Mouse (Mus musculus) hindbrain, embryonic 14.5 days (tissue): ENCODE data around the gene Gfod1. TPM values are rescaled to one million over a fixed set of nuclear protein-coding genes. Genes with fewer than 3 reads are reported as not detected.

ENCODE experiments used
- ATAC-seq: fragments of 200-750 bp; cut with Nextera tagmentation; 2 replicates; pipeline ENCODE4 v1.8.0; 2017; ENCODE audit warnings: moderate number of reproducible peaks, mild to moderate bottlenecking, moderate TSS enrichment, moderate library complexity; ENCODE audit not compliant: low FRiP score
- DNase-seq: peaks from one replicate; pipeline ENCODE4 v3.0.0-alpha.2; 2015; ENCODE audit warnings: low spot score
- H3K27ac ChIP-seq: fragments of 300-500 bp; sonication (generic); 2 replicates; pipeline ENCODE4 v1.5.1; 2014; ENCODE audit warnings: mild to moderate bottlenecking, moderate library complexity
- H3K27me3 ChIP-seq: fragments of 300-500 bp; sonication (generic); 2 replicates; pipeline ENCODE4 v1.6.1; 2014; ENCODE audit warnings: mild to moderate bottlenecking, low read length, mixed read lengths; ENCODE audit not compliant: control insufficient read depth, insufficient read depth
- H3K36me3 ChIP-seq: fragments of 300-500 bp; sonication (generic); replicated peaks from 2 replicates; pipeline ENCODE4 v1.6.1; 2014; ENCODE audit not compliant: control insufficient read depth, insufficient read depth
- H3K4me1 ChIP-seq: fragments of 300-500 bp; sonication (generic); replicated peaks from 2 replicates; pipeline ENCODE4 v1.6.1; 2014; ENCODE audit warnings: antibody characterized with exemption, low read length, mixed read lengths; ENCODE audit not compliant: control insufficient read depth, insufficient read depth
- H3K4me2 ChIP-seq: fragments of 300-500 bp; sonication (generic); replicated peaks from 2 replicates; pipeline ENCODE4 v1.6.1; 2014; ENCODE audit warnings: mild to moderate bottlenecking, moderate library complexity
- H3K4me3 ChIP-seq: fragments of 300-500 bp; sonication (generic); replicated peaks from 2 replicates; pipeline ENCODE4 v1.5.1; 2014; ENCODE audit warnings: mild to moderate bottlenecking, low read length
- H3K9ac ChIP-seq: fragments of 300-500 bp; sonication (generic); 2 replicates; pipeline ENCODE4 v1.6.1; 2014
- H3K9me3 ChIP-seq: fragments of 300-500 bp; sonication (generic); 2 replicates; pipeline ENCODE4 v1.6.1; 2016; ENCODE audit warnings: low read length; ENCODE audit not compliant: control insufficient read depth
- WGBS: fragments of 180-500 bp; shearing (Covaris S2); extraction: QIAGEN DNeasy Blood & Tissue Kit; methylation state at CpG from one replicate; pipeline ENCODE4 v1.1.7; 2014; 5-methylcytosine and 5-hydroxymethylcytosine counted together
- polyA plus RNA-seq: library from polyadenylated mRNA; unstranded; fragments of >200 nt; fragmentation: Nextera tagmentation; extraction: Ambion mirVana; gene quantifications from 2 replicates; pipeline ENCODE4 v1.2.1, GENCODE M21; 2014

The Gfod1 gene
- polyA plus RNA-seq, 1 experiment from 2014 or later = 3.7 TPM

DNA sequence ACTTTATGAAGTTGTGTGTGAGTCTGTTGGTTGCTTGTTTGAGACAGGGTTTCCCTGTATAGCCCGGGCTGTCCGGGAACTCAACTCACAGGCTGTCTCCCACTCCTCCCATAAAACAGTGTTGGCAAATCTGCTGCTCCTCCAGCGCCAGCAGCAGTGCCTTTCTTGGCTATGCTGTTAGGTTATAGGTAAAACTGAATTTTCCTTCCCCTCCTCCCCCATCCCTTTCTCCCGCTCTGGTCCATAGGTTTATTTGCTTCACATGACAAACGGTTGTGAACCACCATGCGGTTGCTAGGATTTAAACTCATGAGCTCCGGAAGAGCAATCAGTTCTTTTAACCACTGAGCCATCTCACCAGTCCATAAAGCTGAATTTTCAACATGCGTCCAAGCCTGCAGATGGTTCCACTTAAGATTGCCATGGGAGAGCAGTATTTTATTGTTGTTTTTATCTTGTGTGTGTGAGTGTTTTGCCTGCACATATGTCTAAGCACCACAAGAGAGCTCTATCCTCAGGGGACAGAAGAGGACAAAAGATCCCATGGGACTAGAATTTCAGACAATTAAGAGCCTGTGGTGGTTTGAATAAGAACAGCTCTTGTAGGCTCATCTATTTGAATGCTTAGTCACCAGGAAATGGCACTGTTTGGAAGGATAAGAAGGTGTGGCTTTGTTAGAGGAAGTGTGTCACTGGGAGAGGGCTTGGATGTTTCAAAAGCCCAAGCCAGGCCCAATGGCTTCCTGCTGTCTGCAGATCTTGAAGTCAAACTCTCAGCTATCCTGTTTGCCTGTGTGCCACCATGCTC, 120.5 kb downstream of the Gfod1 start:
- DNase-seq (no peak), ATAC-seq (peak; percentile 62)
- H3K27me3 ChIP-seq = no peaks in the 10 kb centered on the region
- 61% methylated on average over 8 of the region's 8 CpGs for WGBS
- no peak overlapping the region for H3K27ac ChIP-seq
- 0 out of 2 replicates have a peak, but pooled peaks cover 4% of the 10 kb centered on the region for H3K9me3 ChIP-seq
- H3K9ac ChIP-seq = no peak overlapping the region
- peak overlapping the region; percentile 51 for H3K4me2 ChIP-seq
- H3K4me1 ChIP-seq = no peaks in the 10 kb centered on the region; the same call in 1 of the 2 replicates
- H3K36me3 ChIP-seq = no peaks in the 10 kb centered on the region
- peak overlapping the region; percentile 18 for H3K4me3 ChIP-seq

DNA sequence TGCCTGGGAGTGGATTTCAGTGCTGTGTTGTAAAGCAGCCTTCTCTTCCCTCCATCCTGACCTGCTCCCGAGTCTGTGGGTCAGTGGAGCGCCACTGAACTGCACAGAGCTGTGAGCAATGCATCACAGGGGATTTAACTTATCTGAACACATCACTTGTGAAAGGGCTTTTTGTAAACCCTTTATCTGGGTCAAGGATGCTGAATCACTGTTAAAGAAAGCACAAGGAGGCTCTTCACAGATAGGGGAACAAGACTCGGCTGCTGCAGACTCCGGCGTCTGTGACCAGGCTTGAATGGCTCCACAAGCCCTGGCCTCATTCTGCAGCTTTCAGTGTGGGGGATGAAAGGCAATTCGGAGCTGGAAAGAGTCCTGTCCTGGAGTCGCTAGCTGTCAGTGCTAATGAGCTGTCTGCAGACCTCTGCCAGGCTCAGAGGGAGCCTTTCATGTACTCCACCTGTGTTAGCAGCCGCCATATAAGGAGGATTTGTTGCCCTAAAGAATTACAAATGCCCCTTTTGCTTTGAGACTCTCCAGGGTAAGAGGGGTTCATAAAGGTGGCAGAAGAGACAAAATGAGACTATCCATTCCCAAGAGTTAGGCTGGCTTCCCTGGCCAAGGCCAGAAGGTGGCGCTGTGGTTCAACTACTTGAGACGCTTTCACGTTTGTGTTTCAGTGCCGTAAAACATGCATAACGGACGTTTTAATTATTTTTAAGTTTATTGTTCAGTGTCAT, 121.3 kb downstream of the Gfod1 start:
- Histone ChIP-seq H3K4me3 (peak overlapping the region; percentile 18), H3K36me3 (no peaks in the 10 kb centered on the region), H3K27me3 (no peaks in the 10 kb centered on the region), H3K27ac (no peak overlapping the region; the same call in 1 of the 2 replicates), H3K4me2 (peak overlapping the region; percentile 51), H3K4me1 (no peaks in the 10 kb centered on the region; the same call in 1 of the 2 replicates), H3K9ac (peak overlapping the region; percentile 37; the same call in 1 of the 2 replicates), H3K9me3 (no peaks in the 10 kb centered on the region)
- peak; percentile 77 for ATAC-seq
- WGBS = 20% methylated on average over 14 of the region's 14 CpGs
- DNase-seq = peak; percentile 97

GRCm38 (mm10) chr13:43181104-43181503, 122.9 kb downstream of the Gfod1 start:
- Histone ChIP-seq H3K9ac (no peak overlapping the region), H3K27me3 (no peaks in the 10 kb centered on the region), H3K36me3 (no peaks in the 10 kb centered on the region), H3K27ac (no peak overlapping the region), H3K9me3 (no peaks in the 10 kb centered on the region), H3K4me3 (no peak overlapping the region), H3K4me2 (no peak overlapping the region), H3K4me1 (no peaks in the 10 kb centered on the region; the same call in 1 of the 2 replicates)
- DNase-seq (no peak), ATAC-seq (no peak)
- WGBS = 55% methylated on average over 7 of the region's 7 CpGs

DNA sequence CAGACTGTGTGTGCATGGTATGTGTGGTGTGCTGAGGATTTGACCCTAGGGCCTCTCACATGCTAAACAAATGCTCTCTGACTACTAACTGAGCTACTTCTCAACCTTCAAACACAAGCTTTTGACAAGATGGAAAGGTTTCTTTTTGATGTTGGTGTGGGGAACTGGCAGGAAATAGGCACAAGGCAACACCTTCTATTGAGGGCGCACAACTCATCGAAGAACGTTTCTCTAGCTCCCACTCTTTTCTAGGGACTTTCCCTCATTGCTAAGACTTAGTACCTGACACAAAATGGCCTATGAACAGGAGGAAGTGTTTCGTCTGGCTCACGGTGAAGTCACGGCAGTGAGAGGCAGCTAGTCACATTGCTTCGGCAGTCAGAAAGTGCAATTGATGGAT, 126.7 kb downstream of the Gfod1 start:
- no peak for ATAC-seq
- Histone ChIP-seq H3K4me3 (no peak overlapping the region), H3K27me3 (no peaks in the 10 kb centered on the region), H3K27ac (no peak overlapping the region), H3K36me3 (no peaks in the 10 kb centered on the region), H3K9ac (no peak overlapping the region), H3K9me3 (no peaks in the 10 kb centered on the region), H3K4me2 (no peak overlapping the region), H3K4me1 (peaks cover under 1% of the 10 kb centered on the region; the same call in 1 of the 2 replicates)
- WGBS = 91% methylated on average over 7 of the region's 7 CpGs
- DNase-seq = no peak

- no peak overlapping the region for H3K9ac ChIP-seq
These were observed 127.3 kb downstream of the Gfod1 start for GRCm38 (mm10) chr13:43176676-43177075.

GRCm38 (mm10) chr13:43173262-43173661, 130.7 kb downstream of the Gfod1 start:
- H3K4me3 ChIP-seq = no peak overlapping the region
- no peak overlapping the region for H3K27ac ChIP-seq
- H3K36me3 ChIP-seq = peaks cover 6% of the 10 kb centered on the region; the same call in 1 of the 2 replicates
- no peaks in the 10 kb centered on the region for H3K9me3 ChIP-seq
- no peak overlapping the region; the same call in 1 of the 2 replicates for H3K4me2 ChIP-seq
- DNase-seq (peak; percentile 86), ATAC-seq (no peak)
- peaks cover 14% of the 10 kb centered on the region; the same call in 1 of the 2 replicates for H3K4me1 ChIP-seq
- 14% methylated on average over 9 of the region's 9 CpGs for WGBS
- H3K9ac ChIP-seq = no peak overlapping the region
- no peaks in the 10 kb centered on the region for H3K27me3 ChIP-seq

More at GRCm38 (mm10) chr13:43176676-43177075, 127.3 kb downstream of the Gfod1 start:
- no peaks in the 10 kb centered on the region for H3K27me3 ChIP-seq
- no peak overlapping the region for H3K4me3 ChIP-seq
- DNase-seq = no peak
- no peak overlapping the region for H3K4me2 ChIP-seq
- no peaks in the 10 kb centered on the region for H3K9me3 ChIP-seq
- no peaks in the 10 kb centered on the region for H3K36me3 ChIP-seq
- ATAC-seq = no peak
- H3K4me1 ChIP-seq = peaks cover 7% of the 10 kb centered on the region; the same call in 1 of the 2 replicates
- 97% methylated on average over 3 of the region's 3 CpGs for WGBS
- H3K27ac ChIP-seq = no peak overlapping the region

- no peak for ATAC-seq
- DNase-seq = no peak
- 0 out of 2 replicates have a peak overlapping the region, but pooled peaks have one; percentile 87 for H3K27ac ChIP-seq
- peak overlapping the region; percentile 90 for H3K9ac ChIP-seq
- peak overlapping the region; percentile 62 for H3K4me2 ChIP-seq
- no peaks in the 10 kb centered on the region for H3K9me3 ChIP-seq
- peaks cover 14% of the 10 kb centered on the region; the same call in 1 of the 2 replicates for H3K4me1 ChIP-seq
- H3K27me3 ChIP-seq = no peaks in the 10 kb centered on the region
- H3K36me3 ChIP-seq = peaks cover 6% of the 10 kb centered on the region; the same call in 1 of the 2 replicates
- H3K4me3 ChIP-seq = peak overlapping the region; percentile 70
- 36% methylated on average over 14 of the region's 14 CpGs for WGBS
These were observed 131.8 kb downstream of the Gfod1 start for GRCm38 (mm10) chr13:43172036-43172713.

GRCm38 (mm10) chr13:43171020-43171710, 132.8 kb downstream of the Gfod1 start, which contains the start of gene Tbc1d7:
TSS of gene Tbc1d7 (minus strand) at chr13:43171501.
- H3K4me2 ChIP-seq = peak within 1 kb of the TSS; percentile 62
- H3K9me3 ChIP-seq = no peaks in the 10 kb centered on the region
- peak within 1 kb of the TSS; percentile 87 for H3K27ac ChIP-seq
- no peaks in the 10 kb centered on the region for H3K27me3 ChIP-seq
- WGBS = 1% methylated on average over 46 of the region's 48 CpGs
- peaks cover 14% of the 10 kb centered on the region; the same call in 1 of the 2 replicates for H3K4me1 ChIP-seq
- peak within 1 kb of the TSS; percentile 70 for H3K4me3 ChIP-seq
- peak within 1 kb of the TSS; percentile 90 for H3K9ac ChIP-seq
- peak; percentile 96 for ATAC-seq
- DNase-seq = peak; percentile 99
- peaks cover 6% of the 10 kb centered on the region; the same call in 1 of the 2 replicates for H3K36me3 ChIP-seq
